Mouse (Mus musculus): ENCODE measurements around the gene Defb11.
"Not testable (repeated sequence)": the region's sequence is repeated elsewhere in the genome, so short reads cannot be mapped to it uniquely, and the experiment has no call there.

Gene Defb11

GRCm38 (mm10) chr8:21906290-21906689 lies at the start of gene Defb11:
TSS of gene Defb11 (minus strand) at chr8:21906412.
- not testable (repeated sequence) for DNase-seq (ENCODE audit: low spot score)

GRCm38 (mm10) chr8:21955321-21955720 lies 49.1 kb upstream of the Defb11 start:
- peak; percentile 47 for DNase-seq (ENCODE audit: low spot score)

GRCm38 (mm10) chr8:21947311-21948017 lies 41.3 kb upstream of the Defb11 start:
- no peak for DNase-seq (ENCODE audit: low spot score)

GRCm38 (mm10) chr8:21946462-21946861 lies 40.2 kb upstream of the Defb11 start, which contains the start of gene Defb13:
TSS of gene Defb13 (plus strand) at chr8:21946762.
- no peak for DNase-seq (ENCODE audit: low spot score)

GRCm38 (mm10) chr8:21938052-21938451 lies 31.8 kb upstream of the Defb11 start, which contains the start of gene Defb35:
TSS of gene Defb35 (plus strand) at chr8:21938352.
- DNase-seq (ENCODE audit: low spot score) = not testable (repeated sequence)

- DNase-seq (ENCODE audit: low spot score) = no peak
These were observed 26.4 kb upstream of the Defb11 start, which contains the start of gene Defb15 for GRCm38 (mm10) chr8:21932610-21933009. TSS of gene Defb15 (minus strand) at chr8:21932710.

- DNase-seq (ENCODE audit: low spot score) = not testable (repeated sequence)
These were observed 24.5 kb upstream of the Defb11 start for GRCm38 (mm10) chr8:21930754-21931153.

GRCm38 (mm10) chr8:21915625-21916024 lies 9.4 kb upstream of the Defb11 start:
- no peak for DNase-seq (ENCODE audit: low spot score)

- no peak for DNase-seq (ENCODE audit: low spot score)
These were observed 6.3 kb upstream of the Defb11 start for GRCm38 (mm10) chr8:21912554-21912953.

GRCm38 (mm10) chr8:21911931-21912330 lies 5.7 kb upstream of the Defb11 start:
- no peak for DNase-seq (ENCODE audit: low spot score)

- DNase-seq (ENCODE audit: low spot score) = not testable (repeated sequence)
These were observed 20.9 kb downstream of the Defb11 start, which contains the start of gene Defb9 for GRCm38 (mm10) chr8:21885321-21885720. TSS of gene Defb9 (minus strand) at chr8:21885421.

GRCm38 (mm10) chr8:21858586-21858985 lies 47.6 kb downstream of the Defb11 start, which contains the start of gene Defb10:
TSS of gene Defb10 (plus strand) at chr8:21858901.
- DNase-seq (ENCODE audit: low spot score) = not testable (repeated sequence)
